Mouse (Mus musculus): ENCODE data around the gene Mef2d.

The Mef2d gene

GRCm38 (mm10) chr3:88137821-88138220 lies 4.4 kb upstream of the Mef2d start:
- no peak for DNase-seq (ENCODE audit: low spot score in 2 of 2)

DNA sequence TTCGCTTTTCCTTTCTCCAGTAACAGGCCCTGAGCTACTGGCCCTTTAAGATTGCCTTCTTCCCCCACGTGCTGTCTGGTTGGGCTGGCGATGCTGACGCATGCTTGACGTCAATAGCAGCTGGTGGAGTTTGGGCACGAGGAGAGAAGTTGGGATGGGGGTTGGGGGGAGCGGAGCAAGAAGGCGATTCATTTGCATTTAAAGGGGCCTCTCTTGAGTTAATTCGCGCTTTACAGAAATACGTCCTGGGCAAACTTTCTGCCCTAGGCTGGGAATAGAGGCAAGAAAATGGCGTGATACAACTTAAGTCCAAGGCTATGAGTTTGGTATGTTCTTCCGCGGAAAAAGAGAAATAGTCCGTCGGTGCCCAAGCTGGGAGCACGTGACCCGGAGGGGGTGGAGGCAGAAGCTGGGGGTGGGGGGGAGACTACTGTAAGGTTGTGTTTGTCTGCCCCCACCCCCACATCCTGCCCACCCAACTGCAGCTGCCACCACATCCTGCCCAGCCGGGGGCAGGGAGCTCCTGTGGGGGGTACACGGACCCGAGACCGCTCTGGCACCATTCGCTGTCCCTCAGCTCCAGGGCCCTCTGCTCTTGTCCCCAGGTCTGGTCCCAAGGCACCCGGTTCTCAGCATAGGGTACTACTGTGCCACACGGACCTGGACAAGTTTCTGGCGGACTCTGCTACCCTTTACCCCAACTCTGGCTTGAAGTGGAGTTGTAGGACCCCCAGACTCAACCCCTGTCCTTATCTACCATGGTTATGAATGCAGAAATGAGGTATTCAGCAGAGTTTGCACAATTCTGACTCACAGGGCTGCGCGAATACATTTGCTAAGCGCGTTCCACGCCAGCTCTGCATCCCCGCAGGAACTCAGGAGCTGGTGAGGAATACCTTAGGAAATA lies 3.6 kb upstream of the Mef2d start:
- DNase-seq (ENCODE audit: low spot score in 2 of 2), result peak; percentile 92 to 94

GRCm38 (mm10) chr3:88139243-88140177 lies 2.7 kb upstream of the Mef2d start:
- no peak for DNase-seq (ENCODE audit: low spot score in 2 of 2)

GRCm38 (mm10) chr3:88140178-88140902 lies 1.8 kb upstream of the Mef2d start:
- DNase-seq (ENCODE audit: low spot score in 2 of 2), result peak in 1 of 2 experiments; percentile 44

- no peak for DNase-seq (ENCODE audit: low spot score in 2 of 2)
These were observed 1.2 kb upstream of the Mef2d start for GRCm38 (mm10) chr3:88140903-88141430.

DNA sequence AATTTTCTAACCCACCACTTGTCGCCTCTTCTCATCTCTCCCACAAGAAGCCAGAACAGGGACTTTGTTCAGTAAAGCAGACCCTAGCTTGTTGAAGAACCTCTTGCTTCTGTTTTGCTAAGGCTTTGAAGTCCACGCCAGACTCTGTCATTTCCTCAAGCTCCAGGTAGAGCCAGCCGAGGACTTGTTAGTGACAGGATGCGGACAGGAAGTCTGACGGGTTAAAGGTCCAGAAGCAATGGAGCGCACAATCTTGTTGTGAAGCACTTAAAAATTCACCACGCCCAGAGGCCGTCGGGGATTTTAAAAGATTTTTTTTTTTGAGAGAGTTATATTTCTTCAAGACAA lies 759 bp upstream of the Mef2d start:
- DNase-seq (ENCODE audit: low spot score in 2 of 2), result no peak

DNA sequence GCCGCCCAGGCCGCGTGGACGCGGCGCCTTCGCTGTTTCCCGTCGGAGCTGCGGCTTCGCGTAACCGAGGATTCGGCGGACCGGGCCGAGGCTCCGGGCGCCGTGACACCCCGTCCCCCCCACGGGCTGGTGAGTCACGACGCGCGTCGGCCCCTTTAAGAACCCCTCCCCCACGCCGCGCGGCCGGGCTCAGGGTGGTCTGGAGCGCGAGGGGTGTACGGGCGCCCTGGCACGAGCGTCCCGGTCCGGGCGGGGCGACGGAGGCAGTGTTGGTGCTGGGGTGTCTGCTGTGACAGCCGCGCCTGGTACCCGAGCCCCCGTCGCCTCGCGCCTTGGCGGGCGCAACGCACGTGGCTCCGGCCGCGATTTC lies 359 bp downstream of the Mef2d start:
- no peak for DNase-seq (ENCODE audit: low spot score in 2 of 2)

DNA sequence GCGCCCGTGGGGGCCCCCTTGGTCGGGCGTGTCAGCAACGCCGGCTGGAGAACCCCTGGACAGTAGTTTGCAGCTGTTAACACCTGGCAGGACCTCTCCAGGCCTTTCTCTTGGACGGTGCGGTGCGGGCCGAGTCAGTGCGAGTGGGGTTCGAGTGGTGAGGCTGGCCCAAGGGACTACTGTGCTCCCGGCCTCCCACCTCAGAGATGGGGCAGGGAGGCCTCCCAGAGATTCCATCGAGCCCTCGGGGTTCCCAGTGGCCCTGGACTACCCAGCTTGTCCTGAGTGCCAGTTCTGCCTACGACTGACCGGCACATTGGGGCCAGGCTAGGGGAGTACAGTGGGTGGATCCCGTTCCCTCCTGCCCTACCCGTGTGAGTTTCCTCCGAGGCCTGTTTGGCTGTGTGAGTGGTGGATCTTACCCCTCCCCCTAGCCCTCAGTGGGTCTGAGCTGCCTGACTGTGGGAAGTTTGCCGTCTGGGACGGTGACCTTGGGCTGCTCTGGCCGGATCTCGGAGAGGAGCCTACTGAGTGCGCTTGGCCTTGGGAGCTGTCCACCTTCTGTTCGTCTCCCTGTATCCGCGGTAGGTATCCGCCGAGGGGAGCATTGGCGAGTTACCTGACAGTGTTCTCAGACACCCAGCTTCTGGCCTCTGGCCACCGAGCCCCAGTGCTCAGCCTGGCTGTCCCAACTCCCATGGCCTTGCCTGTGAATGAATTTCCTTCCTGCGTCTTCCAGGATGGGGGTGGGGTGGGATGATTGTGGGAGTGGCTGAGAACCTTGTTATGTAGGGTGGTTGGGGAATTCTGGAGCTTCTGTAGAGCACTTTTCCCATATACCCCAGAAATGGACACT lies 972 bp downstream of the Mef2d start:
- peak in 1 of 2 experiments; percentile 69 for DNase-seq (ENCODE audit: low spot score in 2 of 2)

GRCm38 (mm10) chr3:88143961-88144486 lies 1.9 kb downstream of the Mef2d start:
- no peak for DNase-seq (ENCODE audit: low spot score in 2 of 2)

DNA sequence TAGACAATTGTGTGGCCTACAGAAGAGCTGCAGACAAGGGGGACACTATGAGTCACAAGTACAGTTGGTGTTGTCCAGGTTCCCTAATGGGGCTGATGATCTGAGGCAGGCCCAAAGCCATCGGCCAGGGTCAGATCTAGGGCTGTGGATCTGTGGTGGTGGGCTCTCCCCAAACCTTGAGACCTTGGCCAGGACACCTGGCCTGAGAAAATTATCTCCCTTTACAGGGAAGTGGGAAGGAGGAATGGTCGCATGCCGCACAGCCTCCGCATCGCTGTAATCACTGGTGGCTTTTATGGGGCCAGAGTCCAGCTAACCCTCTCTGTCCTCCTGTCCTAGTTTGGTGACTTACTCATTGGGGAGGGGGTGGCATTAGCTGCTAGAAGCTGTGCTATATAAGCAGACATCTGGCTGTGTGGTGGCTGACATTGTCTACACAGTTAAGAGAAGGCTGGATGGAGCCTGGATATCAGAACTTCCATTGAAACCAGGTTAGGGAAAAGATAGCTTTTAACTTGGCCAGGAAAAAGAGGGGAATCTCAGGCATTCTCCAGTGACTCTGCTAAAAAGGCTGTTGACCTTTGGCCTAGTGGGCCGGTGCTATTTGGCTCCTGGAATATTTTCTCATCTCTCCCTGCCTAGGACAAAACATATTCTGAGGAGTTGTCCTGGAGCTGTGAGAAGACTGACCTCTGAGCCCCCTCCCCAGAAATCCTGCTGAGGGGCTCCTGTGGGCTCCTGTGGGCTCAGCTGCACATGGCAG lies 2.7 kb downstream of the Mef2d start:
- no peak for DNase-seq (ENCODE audit: low spot score in 2 of 2)

DNA sequence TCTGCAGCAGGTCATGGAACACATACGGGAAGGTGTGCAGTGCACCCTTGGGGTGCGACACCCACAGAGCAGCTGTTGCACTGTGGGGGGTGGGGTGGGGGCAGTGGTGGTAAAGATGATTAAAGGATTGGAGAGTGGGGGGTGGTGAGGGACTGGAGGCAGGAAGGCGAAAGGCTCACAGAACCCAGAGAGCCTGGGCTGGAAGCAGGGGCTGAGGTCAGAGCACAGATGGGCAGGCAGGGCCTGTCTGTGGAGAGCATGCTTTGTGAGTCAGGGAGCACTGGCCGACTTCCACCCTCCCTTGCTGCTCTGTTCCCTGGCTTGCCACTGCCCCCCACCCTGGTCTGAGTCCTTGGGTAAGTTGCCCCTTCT lies 3.2 kb downstream of the Mef2d start:
- DNase-seq (ENCODE audit: low spot score in 2 of 2), result no peak

DNA sequence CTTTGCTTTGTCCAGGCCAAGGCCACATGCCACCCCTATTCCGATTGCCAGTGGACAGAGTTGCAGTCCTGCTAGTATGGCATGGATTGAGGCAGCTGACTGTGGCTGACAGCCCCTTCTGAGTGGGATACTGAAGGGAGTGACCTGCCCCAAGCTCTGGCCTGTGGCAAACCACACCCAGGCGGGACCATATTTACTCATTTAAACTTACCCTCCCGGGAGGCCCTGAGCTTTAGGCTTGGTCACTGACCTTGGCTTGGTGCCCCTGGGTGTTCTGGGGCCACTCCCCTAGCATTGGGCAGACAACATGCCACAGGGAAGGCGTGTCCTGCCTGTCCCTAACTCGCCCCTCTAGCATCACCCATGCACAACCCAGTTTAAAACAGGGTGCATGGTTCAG lies 3.8 kb downstream of the Mef2d start:
- peak in 1 of 2 experiments; percentile 64 for DNase-seq (ENCODE audit: low spot score in 2 of 2)

GRCm38 (mm10) chr3:88146376-88147112 lies 4.4 kb downstream of the Mef2d start:
- DNase-seq (ENCODE audit: low spot score in 2 of 2), result no peak

DNA sequence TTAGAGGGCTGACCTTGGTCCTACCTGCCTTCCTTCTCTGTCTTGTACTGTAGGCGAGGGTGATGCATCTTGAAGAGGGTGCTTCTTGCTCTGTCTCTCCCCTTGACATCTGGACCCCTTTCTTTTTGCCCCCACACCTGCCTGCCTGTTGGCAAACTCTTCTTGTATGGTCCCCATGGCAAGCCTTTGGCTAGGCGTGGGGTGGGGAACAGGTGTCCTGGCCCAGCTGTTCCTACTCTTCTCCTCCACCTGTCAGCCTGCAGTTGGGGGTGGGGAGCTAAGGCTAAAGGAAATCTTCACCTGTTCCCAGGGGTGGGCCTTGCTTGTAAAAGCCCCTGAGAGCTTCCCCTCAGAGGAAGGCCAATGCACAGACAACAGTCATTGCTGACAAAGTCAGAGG lies 5.3 kb downstream of the Mef2d start:
- no peak for DNase-seq (ENCODE audit: low spot score in 2 of 2)

DNA sequence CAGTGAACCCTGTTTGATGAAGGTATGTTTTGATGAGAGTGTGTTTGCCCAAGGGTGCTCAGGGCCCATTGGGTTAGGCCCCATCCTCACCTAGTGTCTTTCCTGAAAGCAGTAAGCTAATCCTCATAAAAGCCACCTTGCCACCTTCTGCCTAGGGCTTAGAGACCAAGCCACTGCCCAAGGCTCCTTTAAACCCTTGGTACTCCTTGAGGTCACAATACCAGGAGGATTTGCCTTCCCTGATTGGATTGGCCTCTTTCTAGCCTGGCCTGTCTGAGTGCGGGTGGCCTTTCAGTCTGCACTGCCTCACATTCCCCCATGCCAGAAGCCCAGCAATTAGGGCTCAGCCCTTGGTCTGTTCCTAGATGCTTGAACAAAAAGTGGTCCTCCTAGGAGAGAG lies 5.7 kb downstream of the Mef2d start:
- DNase-seq (ENCODE audit: low spot score in 2 of 2), result no peak

- no peak for DNase-seq (ENCODE audit: low spot score in 2 of 2)
These were observed 6.2 kb downstream of the Mef2d start for GRCm38 (mm10) chr3:88148354-88148753.

DNA sequence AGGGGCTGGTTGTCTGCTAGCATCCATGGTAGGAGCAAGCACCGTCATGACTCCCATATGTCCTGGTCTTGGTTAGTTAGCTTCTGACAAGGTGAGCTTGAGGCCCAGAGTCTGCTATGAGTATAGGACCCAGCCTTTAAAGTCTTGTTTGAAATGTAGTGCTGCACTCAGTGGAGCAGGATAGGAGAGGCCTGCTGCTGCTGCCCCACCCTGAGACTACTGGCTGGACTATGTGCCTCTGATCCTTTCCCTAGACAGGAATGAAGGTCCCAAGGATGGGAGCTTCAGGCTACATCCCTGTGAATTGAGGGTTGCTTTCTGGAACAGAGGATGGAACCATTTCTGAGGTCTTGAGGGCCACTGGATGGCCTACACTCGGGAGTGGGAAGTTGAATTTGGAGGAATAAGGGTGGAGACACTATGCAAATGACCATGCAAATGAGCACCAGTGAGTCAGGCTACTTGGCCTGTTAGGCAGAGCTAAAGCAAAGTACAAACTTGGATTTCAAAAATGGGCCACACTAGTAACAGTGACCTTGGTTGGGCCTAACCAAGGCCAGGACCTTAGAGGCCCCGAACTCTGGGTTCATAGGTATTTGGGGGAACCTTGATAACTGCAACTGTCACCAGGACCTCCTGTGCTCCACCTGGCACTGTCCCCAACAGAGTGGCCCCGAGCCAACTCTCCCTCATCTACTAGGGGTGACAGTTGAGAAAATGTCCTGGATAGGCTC lies 6.8 kb downstream of the Mef2d start:
- DNase-seq (ENCODE audit: low spot score in 2 of 2), result no peak

DNA sequence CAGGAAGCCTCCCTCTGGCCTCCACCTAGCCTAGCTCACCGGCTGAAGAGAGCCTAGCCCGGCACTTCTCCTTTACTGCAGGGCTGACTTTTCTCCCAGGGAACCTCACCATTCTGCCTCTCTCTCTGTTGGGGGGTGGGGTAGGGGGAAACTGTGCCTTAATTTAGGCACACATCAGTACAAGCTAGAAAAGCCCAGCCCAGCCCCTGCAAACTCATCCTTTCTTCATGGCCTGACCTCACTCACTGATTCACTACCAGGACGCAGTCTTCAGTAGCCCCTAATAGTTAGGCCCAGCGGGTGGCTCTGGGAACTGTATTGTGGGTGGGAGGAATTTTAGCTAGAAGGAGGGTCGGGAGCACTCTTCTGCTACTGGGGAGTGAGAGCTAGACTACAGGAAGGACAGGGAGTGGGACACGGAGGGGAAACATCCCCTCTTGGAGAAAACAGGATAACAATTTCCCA lies 7.4 kb downstream of the Mef2d start:
- no peak for DNase-seq (ENCODE audit: low spot score in 2 of 2)
